Mouse (Mus musculus) limb, embryonic 13.5 days (tissue): Measurements from ENCODE around the gene Cd101. TPM values are rescaled to one million over a fixed set of nuclear protein-coding genes. Genes with fewer than 3 reads are reported as not detected.

Experiments
- ATAC-seq: fragments of 200-750 bp; cut with Nextera tagmentation; 2 replicates; pipeline ENCODE4 v1.8.0; 2017; ENCODE audit warnings: low read depth, moderate number of reproducible peaks, moderate TSS enrichment; ENCODE audit not compliant: low FRiP score
- H3K27ac ChIP-seq: fragments of 300-500 bp; sonication (generic); 2 replicates; pipeline ENCODE4 v1.5.1; 2015; ENCODE audit warnings: inconsistent platforms, mild to moderate bottlenecking, moderate library complexity
- H3K27me3 ChIP-seq: fragments of 300-500 bp; sonication (generic); 2 replicates; pipeline ENCODE4 v1.6.1; 2015; ENCODE audit warnings: mild to moderate bottlenecking, inconsistent platforms
- H3K36me3 ChIP-seq: fragments of 300-500 bp; sonication (generic); 2 replicates; pipeline ENCODE4 v1.6.1; 2015; ENCODE audit warnings: inconsistent platforms, mild to moderate bottlenecking, moderate library complexity
- H3K4me1 ChIP-seq: fragments of 300-500 bp; sonication (generic); 2 replicates; pipeline ENCODE4 v1.6.1; 2015; ENCODE audit warnings: inconsistent platforms
- H3K4me2 ChIP-seq: fragments of 300-500 bp; sonication (generic); replicated peaks from 2 replicates; pipeline ENCODE4 v1.6.1; 2015; ENCODE audit warnings: inconsistent platforms, mild to moderate bottlenecking, moderate library complexity
- H3K4me3 ChIP-seq: fragments of 300-500 bp; sonication (generic); 2 replicates; pipeline ENCODE4 v1.5.1; 2015; ENCODE audit warnings: moderate library complexity, mild to moderate bottlenecking, inconsistent platforms
- H3K9ac ChIP-seq: fragments of 300-500 bp; sonication (generic); 2 replicates; pipeline ENCODE4 v1.6.1; 2015; ENCODE audit warnings: mild to moderate bottlenecking, inconsistent platforms
- H3K9me3 ChIP-seq: fragments of 300-500 bp; sonication (generic); 2 replicates; pipeline ENCODE4 v1.6.1; 2016; ENCODE audit warnings: inconsistent platforms
- WGBS: fragments of 180-500 bp; shearing (Covaris S2); methylation state at CpG from one replicate; pipeline ENCODE4 v1.1.7; 2015; 5-methylcytosine and 5-hydroxymethylcytosine counted together
- polyA plus RNA-seq: library from polyadenylated mRNA; unstranded; fragments of >200 nt; fragmentation: Nextera tagmentation; extraction: Ambion mirVana; gene quantifications from 2 replicates; pipeline ENCODE4 v1.2.1, GENCODE M21; 2015

Cd101 gene
- polyA plus RNA-seq, 1 experiment from 2014 or later = 0.11 TPM

DNA sequence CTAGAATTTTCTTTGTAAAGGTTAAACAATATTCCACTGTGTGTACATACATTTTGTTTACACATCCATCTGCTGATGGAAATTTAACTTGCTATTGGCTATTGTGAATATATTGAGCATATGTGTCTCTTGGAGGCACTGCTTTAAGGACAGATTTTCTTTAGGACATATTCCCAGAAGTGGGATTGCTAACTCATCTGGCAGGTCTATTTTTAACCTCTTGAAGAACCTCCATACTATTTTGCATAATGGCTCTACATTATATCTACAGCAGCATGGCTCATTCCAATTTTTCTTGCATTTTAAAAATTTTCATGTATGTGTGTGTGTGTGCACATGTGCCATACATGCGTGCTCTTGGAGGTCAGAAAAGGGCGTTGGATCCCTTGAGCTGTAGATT, 6.6 kb upstream of the Cd101 start:
- no peaks in the 10 kb centered on the region for H3K9me3 ChIP-seq
- no peak overlapping the region for H3K9ac ChIP-seq
- H3K4me1 ChIP-seq = peaks cover 13% of the 10 kb centered on the region
- H3K27me3 ChIP-seq = no peaks in the 10 kb centered on the region
- H3K4me2 ChIP-seq = no peak overlapping the region
- 95% methylated on average over 2 of the region's 2 CpGs for WGBS
- H3K4me3 ChIP-seq = no peak overlapping the region
- no peak overlapping the region for H3K27ac ChIP-seq
- no peak for ATAC-seq
- peaks cover 17% of the 10 kb centered on the region for H3K36me3 ChIP-seq

DNA sequence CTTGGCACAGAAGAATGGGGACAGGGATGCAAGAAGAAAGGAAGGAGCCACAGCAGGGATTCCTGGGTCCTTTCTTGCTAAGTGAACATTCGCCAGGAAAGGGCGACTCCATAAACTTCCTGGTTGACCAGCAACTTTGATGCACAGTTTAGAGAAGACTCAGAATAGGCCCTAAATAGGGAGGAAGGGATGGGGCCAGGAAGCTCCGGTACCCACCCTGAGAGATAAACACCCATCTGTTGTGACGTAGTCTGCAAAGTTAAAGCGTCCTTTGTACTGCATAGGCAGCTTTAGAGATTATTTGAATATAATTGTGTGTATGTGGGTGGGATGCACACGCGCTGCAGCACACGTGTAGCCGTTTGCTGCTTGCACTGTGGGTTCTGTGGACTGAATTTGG, 5.2 kb upstream of the Cd101 start:
- peaks cover 17% of the 10 kb centered on the region for H3K4me1 ChIP-seq
- no peak for ATAC-seq
- no peak overlapping the region for H3K4me3 ChIP-seq
- no peak overlapping the region for H3K4me2 ChIP-seq
- H3K27ac ChIP-seq = no peak overlapping the region
- WGBS = 87% methylated on average over 9 of the region's 9 CpGs
- no peaks in the 10 kb centered on the region for H3K27me3 ChIP-seq
- H3K36me3 ChIP-seq = 0 out of 2 replicates have a peak, but pooled peaks cover 10% of the 10 kb centered on the region
- no peaks in the 10 kb centered on the region for H3K9me3 ChIP-seq
- H3K9ac ChIP-seq = no peak overlapping the region

DNA sequence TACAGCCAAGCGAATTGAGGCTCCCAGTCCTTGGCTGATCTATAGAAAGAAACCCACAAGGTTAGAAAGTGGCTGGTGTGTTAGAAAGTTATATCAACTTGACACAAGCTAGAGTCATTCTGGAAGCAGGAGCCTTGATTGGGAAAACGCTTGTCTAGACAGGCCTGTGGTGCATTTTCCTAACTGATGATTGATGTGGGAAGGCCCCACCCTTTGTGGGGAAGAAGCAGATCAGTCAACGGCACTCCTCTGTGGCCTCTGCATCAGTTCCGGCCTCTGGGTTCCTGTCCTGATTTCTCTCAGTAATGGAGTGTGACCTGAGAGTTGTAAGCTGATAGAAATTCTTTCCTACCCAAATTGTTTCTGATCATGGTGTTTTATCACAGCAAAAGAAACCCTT, 4.3 kb upstream of the Cd101 start:
- Histone ChIP-seq H3K36me3 (0 out of 2 replicates have a peak, but pooled peaks cover 10% of the 10 kb centered on the region), H3K27me3 (no peaks in the 10 kb centered on the region), H3K4me3 (no peak overlapping the region), H3K9ac (no peak overlapping the region), H3K4me1 (peaks cover 17% of the 10 kb centered on the region), H3K27ac (no peak overlapping the region), H3K4me2 (no peak overlapping the region), H3K9me3 (no peaks in the 10 kb centered on the region)
- ATAC-seq = no peak
- WGBS = 57% methylated on average over 4 of the region's 4 CpGs

DNA sequence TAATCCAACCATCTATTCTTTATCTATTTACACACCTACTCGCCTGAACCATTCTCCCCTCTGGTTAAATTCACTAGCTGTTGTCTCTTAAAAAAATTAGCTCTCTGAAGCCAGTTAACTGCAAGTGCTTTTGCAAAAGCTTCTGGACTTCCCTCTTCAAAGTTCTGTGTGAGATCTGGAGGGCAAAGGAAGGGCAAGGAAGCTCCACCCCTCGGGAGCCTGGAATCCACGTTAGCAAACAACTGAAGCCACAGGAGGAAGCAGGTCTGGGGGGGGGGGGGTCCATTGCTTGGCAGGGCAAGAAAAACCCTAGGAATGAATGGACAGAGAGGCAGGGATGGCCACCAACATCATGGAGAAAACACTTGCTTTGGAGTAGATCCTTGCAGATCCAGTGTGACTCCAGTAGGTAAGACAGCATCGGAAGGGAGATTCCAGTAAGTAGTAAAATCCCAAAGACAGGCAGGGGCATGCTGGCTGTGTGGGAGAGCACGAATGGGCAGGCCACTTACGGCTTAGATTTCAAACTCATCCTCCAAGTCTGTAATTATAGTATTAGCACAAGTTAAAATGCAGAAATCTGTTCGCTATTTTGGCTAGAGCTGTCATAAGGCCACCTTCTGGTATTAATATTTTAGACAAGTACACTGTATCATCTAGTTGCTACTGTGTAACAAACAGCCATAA, 2.2 kb upstream of the Cd101 start:
- ATAC-seq = no peak
- 51% methylated on average over 7 of the region's 7 CpGs for WGBS
- H3K27ac ChIP-seq = no peak overlapping the region

DNA sequence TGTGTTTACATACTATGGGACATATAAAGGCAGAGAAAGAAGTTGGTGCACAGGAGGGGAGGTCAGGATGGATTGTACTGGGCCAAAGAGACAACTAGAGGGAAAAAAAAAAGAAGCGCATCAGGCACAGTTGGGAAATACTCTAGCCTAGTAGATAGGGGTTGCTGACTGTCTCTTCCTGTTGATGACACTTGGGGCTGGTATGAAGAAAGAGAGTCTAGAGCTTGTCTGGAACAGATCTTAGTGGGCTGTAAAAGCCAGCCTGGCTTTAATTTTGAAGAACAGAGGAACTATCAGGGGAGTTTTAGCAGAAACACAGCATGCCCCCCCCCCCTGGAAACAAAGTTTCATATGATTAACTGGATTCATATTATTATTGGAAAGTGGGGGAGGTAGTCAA, 1.3 kb upstream of the Cd101 start:
- H3K4me1 ChIP-seq = peaks cover 12% of the 10 kb centered on the region; the same call in 1 of the 2 replicates
- no peak overlapping the region for H3K4me3 ChIP-seq
- no peak overlapping the region for H3K27ac ChIP-seq
- no peaks in the 10 kb centered on the region for H3K27me3 ChIP-seq
- H3K9ac ChIP-seq = no peak overlapping the region
- no peak overlapping the region for H3K4me2 ChIP-seq
- ATAC-seq = no peak
- no peaks in the 10 kb centered on the region for H3K36me3 ChIP-seq
- 96% methylated on average over 1 of the region's 1 CpGs for WGBS
- no peaks in the 10 kb centered on the region for H3K9me3 ChIP-seq

More for the DNA sequence above, 2.2 kb upstream of the Cd101 start:
- Histone ChIP-seq H3K9me3 (no peaks in the 10 kb centered on the region), H3K36me3 (no peaks in the 10 kb centered on the region), H3K27me3 (no peaks in the 10 kb centered on the region), H3K9ac (no peak overlapping the region), H3K4me1 (peaks cover 12% of the 10 kb centered on the region; the same call in 1 of the 2 replicates), H3K4me3 (no peak overlapping the region), H3K4me2 (no peak overlapping the region)

DNA sequence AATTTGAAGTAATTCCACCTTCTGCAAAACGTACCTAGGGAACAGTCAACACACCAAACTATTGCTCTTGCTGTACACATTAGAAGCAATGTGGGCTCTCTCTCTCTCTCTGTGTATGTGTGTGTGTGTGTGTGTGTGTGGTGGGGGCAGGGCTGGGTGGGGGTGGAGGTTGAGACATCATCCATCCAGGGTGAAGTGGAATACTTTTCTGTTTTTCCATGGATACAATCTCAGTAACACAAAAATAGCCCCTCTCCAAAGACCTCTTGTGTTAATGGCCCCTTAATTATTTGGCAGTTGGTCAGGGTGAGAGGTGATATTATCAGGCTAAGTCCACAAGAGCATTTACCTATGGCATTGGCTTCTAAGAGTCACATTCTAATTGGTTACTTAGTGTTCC, 2.6 kb downstream of the Cd101 start:
- no peak for ATAC-seq
- Histone ChIP-seq H3K36me3 (no peaks in the 10 kb centered on the region), H3K9ac (no peak overlapping the region), H3K4me2 (no peak overlapping the region), H3K4me1 (peaks cover 11% of the 10 kb centered on the region; the same call in 1 of the 2 replicates), H3K27ac (no peak overlapping the region), H3K9me3 (no peaks in the 10 kb centered on the region), H3K4me3 (no peak overlapping the region), H3K27me3 (no peaks in the 10 kb centered on the region)
- 59% methylated on average over 1 of the region's 1 CpGs for WGBS

DNA sequence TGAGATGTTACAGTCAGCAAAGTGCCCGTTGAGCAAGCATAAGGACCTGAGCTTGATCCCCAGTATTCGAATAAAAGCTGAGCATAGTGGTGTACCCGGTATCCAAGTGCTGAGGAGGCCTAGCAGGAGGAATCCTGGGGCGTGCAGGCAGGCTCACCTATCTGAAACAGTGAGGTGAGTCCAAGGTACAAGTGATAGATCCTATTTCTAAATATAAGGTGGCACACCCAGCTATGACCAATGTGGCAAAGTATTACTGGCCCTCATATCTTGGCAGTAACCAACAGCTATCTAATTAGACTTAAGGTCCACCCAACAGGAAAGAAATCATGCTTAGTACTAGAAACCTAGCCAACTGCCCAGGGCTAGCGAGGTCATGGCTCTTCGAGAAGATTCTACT, 6.4 kb downstream of the Cd101 start:
- Histone ChIP-seq H3K4me3 (no peak overlapping the region), H3K4me2 (no peak overlapping the region), H3K4me1 (no peaks in the 10 kb centered on the region), H3K27me3 (no peaks in the 10 kb centered on the region), H3K9me3 (no peaks in the 10 kb centered on the region), H3K9ac (no peak overlapping the region), H3K36me3 (no peaks in the 10 kb centered on the region), H3K27ac (no peak overlapping the region)
- 90% methylated on average over 6 of the region's 6 CpGs for WGBS
- ATAC-seq = no peak

DNA sequence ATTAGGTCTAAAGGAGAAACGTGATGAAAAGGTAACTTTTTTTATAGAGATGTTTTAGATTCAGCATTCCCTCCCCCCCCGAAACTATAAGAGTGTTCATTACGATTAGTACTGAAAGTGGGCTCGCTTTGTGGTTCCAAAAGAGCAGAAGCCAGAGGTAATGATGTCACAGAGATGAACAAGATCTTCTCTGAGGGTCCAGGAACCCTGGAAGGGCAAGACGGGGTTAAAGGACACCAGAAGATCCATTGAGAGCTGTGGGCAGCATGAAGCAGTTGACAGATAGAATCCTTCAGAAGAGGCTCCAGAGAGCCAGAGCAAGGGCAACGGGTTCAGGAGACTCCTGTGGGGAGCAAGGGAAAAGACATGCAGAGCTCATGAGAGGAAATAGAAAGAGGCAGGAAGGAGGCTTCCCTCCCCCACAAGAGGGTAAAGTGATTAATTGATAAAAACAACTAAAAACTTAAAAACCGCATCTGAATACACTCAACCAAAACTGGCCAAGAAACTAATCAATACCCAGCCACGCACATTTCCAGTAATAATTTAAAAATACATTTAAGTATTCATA, 7.8 kb downstream of the Cd101 start:
- Histone ChIP-seq H3K4me3 (no peak overlapping the region), H3K27ac (no peak overlapping the region), H3K9ac (no peak overlapping the region), H3K9me3 (no peaks in the 10 kb centered on the region), H3K4me1 (no peaks in the 10 kb centered on the region), H3K4me2 (no peak overlapping the region), H3K27me3 (no peaks in the 10 kb centered on the region), H3K36me3 (no peaks in the 10 kb centered on the region)
- 72% methylated on average over 8 of the region's 8 CpGs for WGBS
- ATAC-seq = no peak

DNA sequence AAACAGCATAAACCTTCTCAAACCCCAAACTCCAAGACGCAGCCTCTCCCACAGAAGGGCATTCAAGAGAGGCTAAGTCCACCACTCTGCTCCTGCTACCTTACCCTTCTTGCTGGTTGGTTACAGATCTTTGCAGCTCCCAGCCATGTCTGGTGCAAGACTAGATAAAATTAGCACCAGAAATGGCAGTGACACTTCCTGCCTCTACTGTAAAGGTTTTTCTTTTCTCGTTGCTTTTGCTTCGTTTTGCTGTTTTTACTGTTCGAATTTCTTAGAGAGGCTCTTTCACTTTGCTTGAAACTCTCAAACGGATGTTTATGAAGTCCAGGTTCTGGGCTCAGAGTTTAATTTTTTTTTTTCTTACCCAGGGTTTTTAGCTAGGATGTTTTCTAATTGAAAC, 8.3 kb downstream of the Cd101 start:
- no peaks in the 10 kb centered on the region for H3K27me3 ChIP-seq
- H3K4me1 ChIP-seq = no peaks in the 10 kb centered on the region
- H3K36me3 ChIP-seq = no peaks in the 10 kb centered on the region
- H3K9me3 ChIP-seq = no peaks in the 10 kb centered on the region
- no peak overlapping the region for H3K4me2 ChIP-seq
- no peak overlapping the region for H3K9ac ChIP-seq
- 83% methylated on average over 5 of the region's 5 CpGs for WGBS
- no peak for ATAC-seq
- no peak overlapping the region for H3K4me3 ChIP-seq
- no peak overlapping the region for H3K27ac ChIP-seq

DNA sequence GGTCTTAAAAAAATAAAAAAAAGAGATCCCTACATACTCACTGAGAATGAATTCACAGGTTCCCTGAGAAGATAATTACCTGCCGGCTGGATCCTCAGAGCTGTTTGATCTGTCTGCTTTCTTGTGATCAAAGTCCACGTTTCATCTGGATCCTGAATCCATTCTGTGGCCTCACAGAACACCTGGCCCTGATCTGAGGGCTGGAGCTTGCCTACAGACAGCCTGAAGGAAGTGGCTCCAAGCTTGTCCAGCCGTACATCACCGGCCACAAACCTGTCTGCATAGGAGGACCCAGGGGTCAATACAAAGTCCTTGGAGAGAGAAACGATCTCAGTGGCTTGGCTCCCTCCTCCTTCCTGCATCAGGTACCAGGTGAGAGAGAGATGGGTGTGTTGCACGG, 10.9 kb downstream of the Cd101 start:
- Histone ChIP-seq H3K27me3 (no peaks in the 10 kb centered on the region), H3K4me2 (no peak overlapping the region), H3K36me3 (no peaks in the 10 kb centered on the region), H3K27ac (no peak overlapping the region), H3K4me3 (no peak overlapping the region), H3K9ac (no peak overlapping the region), H3K9me3 (no peaks in the 10 kb centered on the region), H3K4me1 (peaks cover 9% of the 10 kb centered on the region)
- no peak for ATAC-seq
- WGBS = 69% methylated on average over 6 of the region's 6 CpGs

DNA sequence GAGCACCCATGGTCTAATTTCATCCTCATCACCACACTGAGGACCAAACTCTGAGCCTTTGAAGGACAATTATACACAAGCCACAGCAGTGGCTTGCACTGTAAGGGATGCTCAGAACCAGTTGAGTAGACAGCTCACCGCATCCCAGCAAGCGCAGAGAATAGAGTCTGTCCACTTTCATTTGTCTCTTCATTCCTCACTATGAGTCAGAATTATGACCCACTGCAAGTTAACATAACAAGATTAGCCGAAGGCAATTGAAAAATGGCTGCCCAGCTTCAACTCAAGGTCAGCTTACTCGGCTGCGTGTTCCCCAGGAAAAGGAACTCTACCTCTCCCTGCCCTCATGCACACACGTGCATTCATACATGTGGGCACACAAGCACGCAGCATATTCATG, 13.3 kb downstream of the Cd101 start:
- H3K9me3 ChIP-seq = no peaks in the 10 kb centered on the region
- peaks cover 23% of the 10 kb centered on the region for H3K4me1 ChIP-seq
- no peaks in the 10 kb centered on the region for H3K27me3 ChIP-seq
- H3K36me3 ChIP-seq = no peaks in the 10 kb centered on the region
- 94% methylated on average over 7 of the region's 7 CpGs for WGBS
- no peak overlapping the region for H3K4me2 ChIP-seq
- no peak overlapping the region for H3K4me3 ChIP-seq
- ATAC-seq = no peak
- no peak overlapping the region for H3K27ac ChIP-seq
- H3K9ac ChIP-seq = no peak overlapping the region

DNA sequence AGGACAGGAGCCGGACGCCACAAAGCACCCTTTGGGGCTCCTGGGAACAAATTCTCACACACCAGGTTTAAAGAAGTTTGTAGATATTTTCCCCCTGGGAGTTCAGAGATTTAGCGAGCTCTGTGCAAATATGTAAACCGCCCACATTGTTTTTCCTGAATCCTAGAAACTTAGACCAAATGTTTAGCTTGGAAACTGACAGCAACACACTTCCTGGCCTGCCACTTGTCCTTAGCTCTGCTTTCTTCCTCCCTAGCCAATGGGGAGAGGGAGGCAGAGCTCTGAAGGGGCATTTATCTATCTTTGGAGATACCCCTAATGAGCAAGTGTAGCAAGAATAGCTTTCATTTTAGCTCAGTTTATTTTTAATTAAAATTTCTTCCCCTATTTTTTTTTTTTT, 14.1 kb downstream of the Cd101 start:
- Histone ChIP-seq H3K9ac (no peak overlapping the region), H3K36me3 (no peaks in the 10 kb centered on the region), H3K4me3 (no peak overlapping the region), H3K27ac (no peak overlapping the region), H3K9me3 (no peaks in the 10 kb centered on the region), H3K4me1 (peaks cover 23% of the 10 kb centered on the region), H3K4me2 (no peak overlapping the region), H3K27me3 (no peaks in the 10 kb centered on the region)
- ATAC-seq = no peak
- WGBS = 46% methylated on average over 4 of the region's 4 CpGs

DNA sequence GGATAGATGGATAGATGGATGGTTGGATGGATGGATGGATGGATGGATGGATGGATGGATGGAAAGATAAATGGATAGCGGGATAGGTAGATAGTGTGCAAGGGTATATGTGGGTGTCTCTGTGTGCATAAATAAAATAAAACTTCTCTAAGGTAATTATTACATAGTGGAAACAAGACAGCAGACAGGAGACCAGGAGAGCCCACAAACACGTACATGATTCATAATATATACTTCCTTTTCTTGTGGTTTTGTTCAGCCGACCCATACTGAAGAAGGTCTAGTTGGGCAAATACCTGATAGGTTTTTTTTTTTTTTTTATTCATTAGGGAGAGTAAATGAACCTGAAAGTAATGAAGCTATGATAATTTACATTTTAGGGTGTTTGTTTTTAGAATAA, 15.8 kb downstream of the Cd101 start:
- no peak overlapping the region for H3K27ac ChIP-seq
- no peak overlapping the region for H3K4me2 ChIP-seq
- no peaks in the 10 kb centered on the region for H3K27me3 ChIP-seq
- 91% methylated on average over 3 of the region's 3 CpGs for WGBS
- ATAC-seq = no peak
- no peak overlapping the region for H3K4me3 ChIP-seq
- H3K4me1 ChIP-seq = peaks cover 23% of the 10 kb centered on the region
- no peaks in the 10 kb centered on the region for H3K9me3 ChIP-seq
- H3K36me3 ChIP-seq = no peaks in the 10 kb centered on the region
- no peak overlapping the region for H3K9ac ChIP-seq
